Mouse (Mus musculus) ES-CJ7 (cell line): ENCODE measurements around the gene Gm3149.
A peak's percentile ranks its signal among the peaks of the same experiment; 100 is the strongest.
"Not testable (repeated sequence)": the region's sequence is repeated elsewhere in the genome, so short reads cannot be mapped to it uniquely, and the experiment has no call there.

Source experiments
- DNase-seq: peaks from one replicate; pipeline ENCODE4 v3.0.0; 2011; ENCODE audit warnings: low read depth, low spot score

Gm3149 gene

DNA sequence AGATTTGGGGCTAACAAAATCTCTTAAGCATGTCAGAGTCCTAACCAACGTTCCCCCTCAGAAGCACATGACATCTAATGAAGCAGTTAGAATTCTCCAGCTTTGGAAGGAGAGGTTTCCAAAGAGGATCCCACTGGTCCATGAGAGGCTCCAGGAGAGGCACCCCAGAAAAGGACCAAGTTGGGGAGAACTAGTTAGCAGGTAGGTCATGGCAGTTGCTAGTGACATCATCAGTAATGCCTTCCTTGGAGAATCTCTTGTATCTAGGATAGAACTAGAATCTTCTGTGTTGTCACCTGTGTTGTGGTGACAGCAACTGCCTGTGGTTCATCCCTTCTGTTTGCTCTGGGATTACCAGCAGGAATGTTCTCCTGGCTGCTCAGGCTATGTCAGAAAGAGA lies at the start of gene Gm3149:
TSS of gene Gm3149 (plus strand) at position 301 of the 400 bp plus-strand sequence.
- not testable (repeated sequence) for DNase-seq

DNA sequence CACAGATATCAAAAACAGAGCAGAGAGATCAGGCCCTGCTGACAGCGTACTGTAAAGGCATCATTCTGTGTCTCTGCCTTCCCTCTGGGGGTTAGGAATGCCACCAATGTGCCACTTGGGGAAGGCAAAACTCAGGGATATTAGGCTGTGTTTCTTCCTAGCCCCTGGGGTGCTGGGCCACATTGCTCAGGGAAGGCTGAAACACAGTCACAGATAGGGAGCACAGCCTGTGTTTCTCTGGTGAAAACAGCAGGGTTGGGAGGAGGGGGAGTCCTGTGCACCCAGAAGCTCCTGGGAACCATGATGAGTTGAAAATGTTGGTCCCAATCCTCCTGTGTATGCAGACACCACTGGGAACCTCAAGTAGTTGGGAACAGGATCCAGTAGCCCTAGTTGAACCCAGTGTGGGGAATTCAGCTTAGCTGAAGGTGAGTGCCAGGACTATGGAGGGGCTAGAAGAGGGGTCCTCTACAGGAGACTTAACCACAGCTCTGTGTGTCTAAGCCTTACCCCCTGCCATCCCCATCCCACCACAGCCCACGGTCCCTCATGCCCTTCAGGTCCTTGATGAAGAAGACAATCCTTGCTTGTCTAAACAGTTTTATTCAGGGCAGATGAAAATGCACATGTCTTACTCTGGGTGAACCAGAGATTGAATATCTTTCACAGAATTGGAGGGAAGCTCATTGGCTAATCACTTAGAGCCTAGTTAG lies 47.7 kb upstream of the Gm3149 start:
- DNase-seq: not testable (repeated sequence)

DNA sequence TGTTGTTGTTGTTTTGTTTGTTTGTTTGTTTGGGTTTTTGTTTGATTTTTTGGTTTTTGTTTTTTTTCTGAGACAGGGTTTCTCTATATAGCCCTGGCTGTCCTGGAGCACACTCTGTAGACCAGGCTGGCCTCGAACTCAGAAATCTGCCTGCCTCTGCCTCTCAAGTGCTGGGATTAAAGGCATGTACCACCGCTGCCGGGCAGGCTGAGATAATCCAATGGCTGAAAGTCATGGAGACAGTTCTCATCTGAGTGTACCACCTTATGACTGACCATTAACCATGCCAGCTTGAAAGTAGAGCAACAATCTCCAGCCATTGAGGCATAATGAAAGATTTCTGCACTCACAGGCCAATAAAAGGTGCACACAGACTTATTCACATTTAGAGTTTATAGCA lies 37.3 kb upstream of the Gm3149 start:
- not testable (repeated sequence) for DNase-seq

DNA sequence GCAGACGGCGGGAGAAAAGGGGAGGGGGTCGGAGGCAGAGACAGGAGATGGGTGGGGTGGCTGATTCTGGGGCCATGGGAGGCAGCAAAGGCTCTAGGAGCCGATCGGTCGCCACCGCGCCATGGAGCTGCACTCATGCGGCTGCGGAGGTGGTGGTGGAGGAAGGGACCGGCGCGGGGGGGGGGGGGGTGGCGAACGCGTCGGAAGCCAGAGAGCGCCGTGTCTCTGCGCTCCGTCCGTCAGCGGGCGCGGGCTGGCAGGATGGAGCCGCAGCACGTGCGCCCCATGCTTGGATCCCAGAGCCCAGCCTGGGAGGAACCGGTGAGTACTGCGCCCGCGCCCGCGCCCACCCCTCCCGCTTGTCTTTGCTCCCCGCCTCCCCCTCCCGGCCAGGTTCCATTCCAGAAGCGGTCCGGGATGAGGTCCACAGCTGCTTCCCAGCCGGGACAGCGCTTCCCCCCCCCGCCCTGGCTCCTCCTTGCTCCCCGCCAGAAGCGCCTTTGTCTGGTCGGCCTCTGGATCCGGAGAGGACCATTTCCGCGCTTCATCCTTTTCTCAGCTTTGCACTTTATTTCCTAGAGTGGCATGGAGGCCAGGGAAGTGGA lies 17.5 kb downstream of the Gm3149 start, which contains the start of gene 2610042L04Rik:
TSS of gene 2610042L04Rik (plus strand) at position 288 of the 605 bp plus-strand sequence.
- DNase-seq: peak; percentile 2

DNA sequence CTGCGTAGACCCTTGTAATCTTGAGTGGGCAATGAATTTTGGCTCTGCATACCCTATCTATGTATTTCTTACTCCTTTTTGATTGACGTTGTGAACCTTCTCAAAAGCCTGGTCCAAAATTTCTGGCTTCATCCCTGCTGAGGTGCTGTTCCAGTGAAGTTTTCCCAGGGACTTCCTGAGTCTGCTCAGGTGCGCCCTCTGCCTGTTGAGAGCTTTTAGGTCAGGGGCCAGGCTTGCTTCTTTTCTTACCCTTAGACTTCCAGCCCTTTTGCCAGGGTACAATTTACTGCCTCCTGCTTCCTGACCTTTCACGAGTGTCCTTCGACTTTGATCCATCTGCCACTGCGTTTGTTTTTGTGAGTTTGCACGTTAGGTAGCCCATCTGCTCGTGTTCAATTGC lies 18.4 kb downstream of the Gm3149 start:
- not testable (repeated sequence) for DNase-seq

DNA sequence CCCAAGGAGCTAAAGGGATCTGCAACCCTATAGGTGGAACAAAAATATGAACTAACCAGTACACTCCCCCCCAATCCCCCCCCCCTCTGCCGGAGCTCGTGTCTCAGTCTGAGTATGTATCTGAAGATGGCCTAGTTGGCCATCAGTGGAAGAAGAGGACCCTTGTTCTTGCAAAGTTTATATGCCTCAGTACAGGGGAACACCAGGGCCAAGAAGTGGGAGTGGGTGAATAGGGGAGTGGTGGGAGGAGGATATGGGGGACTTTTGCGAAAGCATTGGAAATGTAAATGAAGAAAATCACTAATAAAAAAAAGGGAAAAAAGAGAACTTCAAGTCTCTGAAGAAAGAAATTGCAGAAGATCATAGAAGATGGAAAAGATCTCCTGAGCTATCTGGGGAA lies 51.9 kb downstream of the Gm3149 start:
- DNase-seq: not testable (repeated sequence)

DNA sequence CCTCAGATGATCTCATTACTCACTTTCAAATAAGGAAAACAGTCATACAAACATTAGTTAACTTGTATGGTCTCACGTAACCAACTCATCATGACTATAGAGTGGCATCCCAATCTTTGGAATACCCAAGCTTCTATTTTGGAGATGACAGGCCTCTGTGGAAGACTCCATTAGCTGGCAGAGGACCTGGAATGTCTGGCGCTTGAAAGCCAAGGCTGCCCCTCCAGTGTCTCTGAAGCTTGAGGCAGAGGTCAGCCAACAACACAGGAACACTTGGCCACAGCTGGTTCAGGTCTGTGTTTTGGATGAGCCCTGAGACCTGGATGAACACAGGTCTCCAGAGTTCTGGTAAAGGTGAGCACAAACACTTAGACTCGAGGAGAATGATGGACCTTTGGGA lies 52.6 kb downstream of the Gm3149 start:
- DNase-seq: not testable (repeated sequence)
